Mouse (Mus musculus): Measurements from ENCODE around the gene Krtap9-3.

DNA sequence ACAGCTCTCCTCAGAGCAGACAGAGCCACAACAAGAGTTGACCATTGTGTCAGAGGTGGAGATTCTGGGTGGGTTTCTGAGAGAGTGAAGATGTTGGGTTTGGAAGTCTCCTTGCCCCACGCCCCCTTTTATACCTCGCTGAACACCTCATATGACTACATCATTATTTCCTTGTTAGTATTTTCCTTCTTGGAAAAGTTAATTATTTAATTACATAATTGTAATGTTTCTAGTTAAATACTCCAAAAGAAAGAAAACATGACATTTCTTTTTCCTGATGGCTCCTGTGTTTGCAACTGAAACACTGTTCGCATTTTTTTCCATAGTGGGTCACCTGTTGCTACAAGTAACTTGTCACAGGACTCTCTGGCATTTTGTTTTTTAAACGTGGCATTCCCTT is 30.2 kb upstream of the Krtap9-3 start, which contains the start of gene Krtap4-1:
- no peak for TF ChIP-seq CTCF (IDR thresholded peaks at IDR 0.05; ENCODE audit: control insufficient read depth, insufficient read depth, low read length)
- no peak for TF ChIP-seq POLR2A (IDR thresholded peaks at IDR 0.05; ENCODE audit: borderline replicate concordance, control insufficient read depth, low read depth, low read length)
